Mouse (Mus musculus) heart, postnatal 0 days (tissue): ENCODE measurements around the gene Fam205a1.

Experiments
- CTCF ChIP-seq: IDR thresholded peaks from 2 replicates; pipeline ENCODE4 v1.5.1; 2016; ENCODE audit warnings: antibody characterized with exemption, control low read depth, low read depth
- EP300 ChIP-seq: IDR thresholded peaks from 2 replicates; pipeline ENCODE4 v1.6.1; 2016; ENCODE audit warnings: antibody characterized with exemption, low read depth

GRCm38 (mm10) chr4:42877657-42878056 lies 24.0 kb upstream of the Fam205a1 start:
- TF ChIP-seq CTCF (no peak), EP300 (no peak)
